Mouse (Mus musculus) heart, postnatal 25 days (tissue): ENCODE results near the gene Nop2. TPM values are rescaled to one million over a fixed set of nuclear protein-coding genes. Genes with fewer than 3 reads are reported as not detected.

Experiments
- DNase-seq: peaks from one replicate; pipeline ENCODE4 v3.0.0; 2022; ENCODE audit warnings: low spot score
- intact Hi-C: fragments of 180-260 bp; cut with DNase I; formaldehyde crosslinking; loops from one replicate; pipeline ENCODE4 v1.15.1; 2025
- total RNA-seq, 2 experiments: library from RNA; stranded (reverse); gene quantifications; 2 replicates each; pipeline ENCODE4 v1.2.3; 2021

Gene Nop2
- total RNA-seq = 10 to 100 TPM; 19.4 to 20.0 TPM

DNA sequence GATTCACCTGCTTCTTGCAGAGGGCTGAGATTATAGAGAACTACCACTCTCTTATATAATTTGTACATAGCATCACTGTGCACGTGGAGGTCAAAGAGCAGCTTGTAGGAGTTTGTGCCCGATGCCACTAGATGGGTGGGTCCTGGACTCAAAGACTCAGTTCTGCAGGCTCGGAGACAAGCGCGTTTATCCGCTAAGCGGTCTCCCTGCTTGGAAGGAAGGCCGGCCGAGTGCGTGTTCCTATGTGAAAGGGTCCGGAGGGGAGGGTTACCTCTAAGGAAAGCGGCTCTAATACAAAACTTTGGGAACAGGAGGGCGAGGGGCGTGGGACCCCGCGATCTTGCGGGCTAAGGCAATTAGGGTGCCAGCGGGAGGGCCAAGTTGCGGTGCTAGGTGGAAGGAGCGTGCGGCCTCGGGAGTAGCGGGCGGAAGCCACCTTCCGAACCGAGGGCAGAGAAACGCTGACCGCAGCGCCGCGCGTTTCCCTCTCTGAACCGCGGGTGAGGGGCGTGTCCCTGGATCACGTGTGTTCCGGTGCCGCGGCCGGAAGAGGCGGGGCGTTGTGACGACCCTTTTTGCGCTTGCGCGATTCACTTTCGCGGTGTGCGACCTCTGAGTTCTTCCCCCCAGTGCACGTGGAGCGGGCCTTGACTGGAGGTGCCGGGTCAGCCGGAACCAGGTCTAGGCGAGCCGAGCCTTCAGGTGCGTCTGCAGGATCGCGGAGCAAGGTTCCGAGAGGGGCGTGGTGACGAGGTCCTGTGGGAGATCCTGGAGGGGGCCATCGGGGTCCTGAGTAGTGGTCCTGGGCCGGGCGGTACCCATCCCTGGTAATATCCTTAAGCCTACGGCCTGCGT is at the start of gene Nop2:
Gene Nop2 (plus strand): TSS at position 608 of the 855 bp plus-strand sequence.
- intact Hi-C loops = loop anchor here (5.0 kb wide), 1 partner anchor 34 kb away; the partner anchor contains the start of gene Chd4
- DNase-seq = peak; percentile 60

- intact Hi-C loops = loop anchor here (1.0 to 10.0 kb wide), 4 partner anchors 36 to 236 kb away; partner anchors contain the start of gene Zfp384
- DNase-seq = no peak
These were observed 48.8 kb upstream of the Nop2 start for GRCm38 (mm10) chr6:125082801-125083386.

DNA sequence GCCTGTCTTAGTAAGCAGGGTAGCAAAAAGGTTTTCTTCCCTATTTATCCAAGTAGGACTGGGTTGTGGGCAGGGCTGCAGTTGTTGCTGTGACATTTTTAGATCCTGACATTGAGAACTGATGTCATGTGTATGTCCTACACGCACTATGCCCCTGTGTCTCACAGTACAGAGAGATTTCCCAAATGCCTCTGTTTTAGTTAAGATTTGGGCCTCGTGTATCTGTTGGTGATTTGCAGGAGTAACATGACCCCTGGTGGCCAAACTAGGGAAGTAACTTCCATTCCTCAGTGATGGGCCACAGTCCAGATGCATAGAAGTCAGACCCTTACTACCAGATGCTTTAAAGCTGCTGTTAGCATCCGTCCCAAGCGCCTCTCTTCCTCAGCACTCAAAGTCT is 47.3 kb upstream of the Nop2 start:
- intact Hi-C loops = loop anchor here (1.0 to 10.0 kb wide), 4 partner anchors 80 to 237 kb away; partner anchors contain the start of gene Zfp384

GRCm38 (mm10) chr6:125087937-125088336 is 43.8 kb upstream of the Nop2 start:
- DNase-seq = no peak
- intact Hi-C loops = loop anchor here (10.0 kb wide), 1 partner anchor 83 kb away; the partner anchor contains the start of gene Zfp384

More for the DNA sequence above, 47.3 kb upstream of the Nop2 start:
- no peak for DNase-seq

GRCm38 (mm10) chr6:125088561-125089321 is 43.0 kb upstream of the Nop2 start:
- intact Hi-C loops = loop anchor here (10.0 kb wide), 1 partner anchor 84 kb away; the partner anchor contains the start of gene Zfp384
- peak; percentile 79 for DNase-seq

DNA sequence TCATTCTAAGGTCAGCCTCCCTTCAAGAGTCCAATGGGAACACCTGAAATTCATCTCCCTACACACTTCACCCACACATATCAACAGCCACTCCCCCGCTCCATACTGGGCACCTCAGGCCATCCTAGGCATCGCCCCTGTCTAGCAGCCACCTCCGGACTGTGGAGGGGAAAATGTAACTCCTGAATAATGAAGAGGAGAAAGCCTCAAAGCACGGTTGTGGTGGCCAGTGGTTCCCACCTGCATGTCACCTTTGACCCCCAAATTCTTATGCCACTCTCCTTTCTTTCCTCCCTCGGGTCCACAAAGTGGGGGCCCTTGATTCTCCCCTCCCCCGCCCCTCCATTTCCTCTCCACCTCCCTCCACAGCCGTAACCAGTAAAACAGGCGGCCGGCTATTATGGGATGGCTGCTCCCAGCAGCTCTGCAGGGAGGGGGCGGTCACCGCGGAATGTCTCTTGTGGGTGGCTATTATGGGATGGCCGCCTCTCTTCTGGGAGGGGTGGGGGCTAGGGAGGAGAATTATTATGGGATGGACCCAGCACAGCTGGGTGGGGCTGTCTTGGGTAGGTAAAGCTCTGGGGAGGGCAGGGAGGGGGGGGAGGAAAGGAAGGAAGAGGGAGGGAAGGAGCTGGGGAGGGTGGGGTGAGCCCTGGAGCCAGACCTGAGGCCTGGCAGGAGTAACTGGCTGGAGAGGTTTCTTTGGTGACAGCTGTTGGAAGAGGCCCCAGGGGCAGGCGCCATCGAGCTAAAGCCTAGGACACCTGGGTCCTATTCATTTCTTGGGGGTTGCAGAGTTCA is 42.0 kb upstream of the Nop2 start:
- DNase-seq = peak; percentile 79
- intact Hi-C loops = loop anchor here (10.0 kb wide), 1 partner anchor 85 kb away; the partner anchor contains the start of gene Zfp384

- intact Hi-C loops = no loop called here
These were observed 41.2 kb upstream of the Nop2 start for GRCm38 (mm10) chr6:125090341-125091085.

DNA sequence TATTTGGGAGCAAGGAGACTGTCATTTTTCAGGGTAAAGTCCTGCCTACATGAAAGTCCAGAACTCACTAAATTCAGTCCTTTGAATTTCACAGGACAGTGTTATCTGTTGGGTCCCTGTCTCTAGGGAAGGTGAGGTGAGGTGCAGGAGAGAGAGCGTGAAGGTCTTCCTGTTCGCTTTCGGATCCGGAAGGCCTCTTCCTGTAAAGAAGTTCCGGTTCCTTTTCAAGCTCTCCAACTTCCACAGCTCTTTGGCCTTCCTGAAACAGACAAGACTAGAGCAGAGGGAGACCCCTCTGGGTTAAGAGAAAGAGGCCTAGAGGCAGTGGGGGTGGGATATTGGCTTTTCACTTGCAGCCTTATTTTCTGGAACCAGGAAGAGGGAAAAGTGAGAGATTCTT is 39.3 kb upstream of the Nop2 start:
- DNase-seq = no peak
- intact Hi-C loops = no loop called here

More at GRCm38 (mm10) chr6:125090341-125091085, 41.2 kb upstream of the Nop2 start:
- no peak for DNase-seq

GRCm38 (mm10) chr6:125094843-125095242 is 36.9 kb upstream of the Nop2 start:
- intact Hi-C loops = loop anchor here (5.0 kb wide), 1 partner anchor 37 kb away; the partner anchor contains the start of gene Nop2
- DNase-seq = no peak

- DNase-seq = peak; percentile 83
- intact Hi-C loops = loop anchor here (5.0 kb wide), 1 partner anchor 37 kb away; the partner anchor contains the start of gene Nop2
These were observed 36.1 kb upstream of the Nop2 start, which contains the start of gene Chd4 for GRCm38 (mm10) chr6:125095391-125096278. Gene Chd4, plus strand, starts transcription at chr6:125095981.

GRCm38 (mm10) chr6:125096279-125096596 is 35.5 kb upstream of the Nop2 start:
- intact Hi-C loops = loop anchor here (5.0 kb wide), 1 partner anchor 36 kb away; the partner anchor contains the start of gene Nop2
- DNase-seq = no peak

DNA sequence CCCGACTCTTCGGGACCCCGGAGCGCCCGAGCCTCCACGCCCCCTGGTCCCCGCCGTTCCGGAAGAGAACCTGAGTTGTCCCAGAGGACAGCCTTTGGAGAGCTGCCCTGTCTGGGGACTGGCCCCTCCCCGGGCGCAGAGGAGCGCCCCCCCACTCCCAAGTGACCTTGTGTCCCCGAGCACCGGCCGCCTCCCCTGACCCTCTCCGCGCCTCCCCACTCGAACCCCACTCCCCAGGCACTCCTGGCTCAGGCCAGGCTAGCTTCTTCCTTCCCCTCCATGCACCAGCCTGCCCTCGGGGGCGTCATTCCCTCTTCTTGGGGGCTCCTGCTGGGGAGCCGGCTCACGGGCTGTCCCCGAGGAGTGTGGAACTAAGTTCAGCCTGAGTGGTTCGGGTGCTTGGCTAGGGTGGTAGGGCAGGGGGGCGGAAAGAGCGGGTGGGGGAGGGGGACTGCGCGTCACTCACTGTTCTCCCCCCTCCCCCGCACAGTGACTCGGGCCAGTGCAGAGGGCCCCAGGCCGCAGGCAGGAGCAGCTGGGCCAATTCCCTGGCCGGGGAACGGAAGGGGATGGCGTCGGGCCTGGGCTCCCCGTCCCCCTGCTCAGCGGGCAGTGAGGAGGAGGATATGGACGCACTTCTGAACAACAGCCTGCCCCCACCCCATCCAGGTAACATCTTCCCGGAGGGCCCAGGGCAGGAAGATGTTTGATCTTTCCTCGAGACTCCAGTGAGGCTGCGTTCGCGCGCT is 34.9 kb upstream of the Nop2 start:
- intact Hi-C loops = loop anchor here (5.0 kb wide), 1 partner anchor 36 kb away; the partner anchor contains the start of gene Nop2
- peak; percentile 49 for DNase-seq

DNA sequence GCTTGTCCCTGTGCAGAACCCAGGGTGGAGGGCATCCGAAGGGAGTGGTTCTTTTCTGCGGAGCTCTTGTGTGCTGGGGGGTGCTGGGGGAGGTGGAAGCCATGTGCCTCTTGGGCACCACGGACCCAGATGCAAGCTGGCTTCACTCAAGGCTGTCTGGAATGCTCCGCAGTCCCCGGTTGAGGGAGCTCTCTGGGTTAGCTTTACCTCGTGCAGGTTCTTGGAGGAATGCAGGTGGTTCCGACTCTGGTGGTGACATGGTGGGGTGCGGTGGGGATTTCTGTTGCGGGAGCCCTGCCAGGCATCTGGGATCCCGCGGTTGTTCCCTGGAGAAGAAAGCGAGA is 34.4 kb upstream of the Nop2 start:
- no peak for DNase-seq

DNA sequence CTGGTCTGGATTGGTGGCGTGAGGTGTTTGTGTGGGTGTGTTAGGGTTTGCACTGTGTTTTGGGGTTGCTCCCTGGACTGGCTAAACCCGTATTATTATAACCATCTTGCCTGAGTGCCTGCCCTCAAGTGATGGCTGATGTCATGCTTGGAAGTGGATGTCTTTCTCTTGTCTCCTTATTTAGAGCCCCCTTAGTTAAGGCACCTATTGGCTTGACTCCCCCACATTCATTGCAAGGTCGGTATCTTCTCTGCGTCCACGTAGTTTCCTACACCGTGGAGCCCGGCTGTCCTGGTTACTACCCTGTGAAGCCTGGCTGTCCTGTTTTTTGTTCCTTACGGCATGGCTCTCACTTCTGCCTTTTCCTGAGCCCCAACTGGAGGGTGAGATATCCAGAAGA is 33.8 kb upstream of the Nop2 start:
- intact Hi-C loops = loop anchor here (5.0 kb wide), 1 partner anchor 34 kb away; the partner anchor contains the start of gene Nop2
- DNase-seq = no peak

More for the DNA sequence above, 34.4 kb upstream of the Nop2 start:
- intact Hi-C loops = loop anchor here (5.0 kb wide), 1 partner anchor 35 kb away; the partner anchor contains the start of gene Nop2

- intact Hi-C loops = loop anchor here (5.0 kb wide), 1 partner anchor 34 kb away; the partner anchor contains the start of gene Nop2
These were observed 33.2 kb upstream of the Nop2 start for GRCm38 (mm10) chr6:125098513-125098912.

DNA sequence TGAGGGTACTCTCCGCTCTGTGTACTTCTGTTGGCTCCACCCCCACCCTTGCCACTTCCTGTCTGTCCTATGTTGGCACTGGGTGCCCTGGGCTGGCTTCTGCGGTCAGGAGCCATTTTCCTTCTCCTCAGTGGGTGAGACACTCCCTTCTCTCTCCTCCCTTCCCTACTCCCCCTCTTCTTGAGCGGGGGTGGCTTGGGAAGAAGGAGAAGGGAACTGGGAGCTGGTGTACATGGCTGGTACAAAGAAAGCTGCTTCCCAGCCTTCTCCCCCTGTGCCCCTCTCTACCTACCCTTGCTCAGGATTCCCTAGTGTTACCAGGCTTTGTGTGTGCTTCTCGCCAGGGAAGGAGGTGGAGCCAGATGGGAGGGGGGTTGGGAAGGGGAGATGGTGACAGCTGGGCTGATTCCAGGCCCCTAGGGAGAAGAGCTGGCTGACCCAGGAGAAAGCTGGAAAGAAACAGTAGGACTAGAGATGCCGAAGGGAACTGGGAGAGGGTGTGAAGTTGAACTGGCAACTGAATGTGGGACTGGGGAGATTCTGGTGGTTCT is 32.2 kb upstream of the Nop2 start:
- DNase-seq = peak; percentile 43
- intact Hi-C loops = loop anchor here (5.0 kb wide), 1 partner anchor 33 kb away; the partner anchor contains the start of gene Nop2

More at GRCm38 (mm10) chr6:125098513-125098912, 33.2 kb upstream of the Nop2 start:
- DNase-seq = no peak
